Mouse (Mus musculus) ES-E14 (cell line): ENCODE data around the gene Ergic3.

Experiments
- CHD2 ChIP-seq: IDR thresholded peaks from 2 replicates; pipeline ENCODE4 v1.6.1; 2014; ENCODE audit warnings: mild to moderate bottlenecking, low read depth, low read length, inconsistent platforms
- HCFC1 ChIP-seq: IDR thresholded peaks from 2 replicates; pipeline ENCODE4 v1.6.1; 2012; ENCODE audit warnings: low read length, inconsistent platforms, borderline replicate concordance; ENCODE audit not compliant: insufficient read depth
- MAFK ChIP-seq: IDR thresholded peaks from 2 replicates; pipeline ENCODE4 v1.6.1; 2014; ENCODE audit warnings: mild to moderate bottlenecking, low read depth, low read length, inconsistent platforms; ENCODE audit not compliant: insufficient read depth
- ZC3H11A ChIP-seq: IDR thresholded peaks from 2 replicates; pipeline ENCODE4 v1.6.1; 2012; ENCODE audit warnings: low read depth, mild to moderate bottlenecking, inconsistent platforms, low read length, borderline replicate concordance
- ZNF384 ChIP-seq: IDR thresholded peaks from 2 replicates; pipeline ENCODE4 v1.6.1; 2012; ENCODE audit warnings: low read depth, low read length, inconsistent platforms

- TF ChIP-seq CHD2 (no peak), HCFC1 (no peak), ZNF384 (no peak), MAFK (no peak), ZC3H11A (no peak)
These were observed 35.1 kb downstream of the Ergic3 start for GRCm38 (mm10) chr2:156042903-156043302.
